8 mouse cellular contexts compared by ENCODE assay signal in genomic region chr8:117626040-117626838, GRCm38 (mm10). TPM values are rescaled to one million over a fixed set of nuclear protein-coding genes. Genes with fewer than 3 reads are reported as not detected.
A peak's percentile ranks its signal among the peaks of the same experiment; 100 is the strongest.
DNase-seq lines count a peak whose midpoint lies in the region; ATAC-seq and TF ChIP-seq lines count a peak whose summit lies in the region.

No protein-coding gene starts in this region.

- H3K9me3 ChIP-seq in forebrain, postnatal 0 days (ENCODE audit: low read length) = 0 out of 2 replicates have a peak, but pooled peaks cover 9% of the 10 kb centered on the region
- no peaks in the 10 kb centered on the region for H3K9me3 ChIP-seq in kidney, embryonic 15.5 days (replicated peaks)
- H3K9me3 ChIP-seq in liver, embryonic 14.5 days (ENCODE audit: control insufficient read depth, low read length) = no peaks in the 10 kb centered on the region

- H3K4me2 ChIP-seq in forebrain, postnatal 0 days (ENCODE audit: low read depth) = peak overlapping the region; percentile 30; the same call in 1 of the 2 replicates
- H3K4me2 ChIP-seq in kidney, embryonic 15.5 days = no peak overlapping the region
- H3K4me2 ChIP-seq in liver, embryonic 14.5 days (ENCODE audit: low read depth) = no peak overlapping the region

- ATAC-seq in forebrain, postnatal 0 days = peak; percentile 82
- peak; percentile 43; the same call in 1 of the 2 replicates for ATAC-seq in kidney, embryonic 15.5 days (replicated peaks; ENCODE audit: low FRiP score)
- no peak for ATAC-seq in liver, embryonic 14.5 days (ENCODE audit: insufficient read depth)

- DNase-seq in urinary bladder, postnatal 36 days (ENCODE audit: low spot score in 2 of 2) = peak; percentile 20 to 44
- DNase-seq in urinary bladder, adult 2 months (ENCODE audit: low spot score) = no peak
- peak; percentile 39 for DNase-seq in cerebellum, adult 11-12 months
- peak; percentile 86 for DNase-seq in forebrain, postnatal 0 days
- peak; percentile 7 to 22 (median 17) for DNase-seq in liver, embryonic 14.5 days (ENCODE audit: low read depth in 3 of 3, low spot score in 3 of 3)
- peak; percentile 25 for DNase-seq in retina, adult 2 months (ENCODE audit: low read depth, low spot score)
- DNase-seq in urinary bladder, postnatal 10 days (ENCODE audit: low spot score) = no peak

- no peaks in the 10 kb centered on the region for H3K36me3 ChIP-seq in forebrain, postnatal 0 days (ENCODE audit: insufficient read depth)
- H3K36me3 ChIP-seq in kidney, embryonic 15.5 days = no peaks in the 10 kb centered on the region
- H3K36me3 ChIP-seq in liver, embryonic 14.5 days (replicated peaks; ENCODE audit: control insufficient read depth, insufficient read depth, low read depth) = no peaks in the 10 kb centered on the region

- no peak for TF ChIP-seq EP300 in liver, embryonic 14.5 days (IDR thresholded peaks at IDR 0.05; ENCODE audit: low read depth)

- no peaks in the 10 kb centered on the region for H3K4me1 ChIP-seq in forebrain, postnatal 0 days (ENCODE audit: insufficient read depth)
- no peaks in the 10 kb centered on the region for H3K4me1 ChIP-seq in kidney, embryonic 15.5 days
- no peaks in the 10 kb centered on the region for H3K4me1 ChIP-seq in liver, embryonic 14.5 days (replicated peaks; ENCODE audit: control insufficient read depth in 2 of 2, insufficient read depth in 2 of 2, low read length in 1 of 2)

- TF ChIP-seq CTCF in forebrain, postnatal 0 days (IDR thresholded peaks at IDR 0.05; ENCODE audit: low read depth) = peak; percentile 91
- peak; percentile 81 for TF ChIP-seq CTCF in liver, embryonic 14.5 days (IDR thresholded peaks at IDR 0.05; ENCODE audit: low read depth)

- WGBS in forebrain, postnatal 0 days = 58% methylated on average over 14 of the region's 14 CpGs
- WGBS in kidney, embryonic 15.5 days = 68% methylated on average over 14 of the region's 14 CpGs
- 68% methylated on average over 14 of the region's 14 CpGs for WGBS in liver, embryonic 14.5 days (ENCODE audit: insufficient replicate concordance)

- no peak overlapping the region for H3K4me3 ChIP-seq in forebrain, postnatal 0 days (ENCODE audit: low read depth, low read length)
- H3K4me3 ChIP-seq in kidney, embryonic 15.5 days (replicated peaks) = no peak overlapping the region
- no peak overlapping the region for H3K4me3 ChIP-seq in liver, embryonic 14.5 days (ENCODE audit: insufficient read depth in 1 of 2, low read depth in 2 of 2, low read length in 2 of 2)

- H3K27me3 ChIP-seq in forebrain, postnatal 0 days (ENCODE audit: insufficient read depth, low read length) = no peaks in the 10 kb centered on the region
- no peaks in the 10 kb centered on the region for H3K27me3 ChIP-seq in kidney, embryonic 15.5 days
- H3K27me3 ChIP-seq in liver, embryonic 14.5 days (ENCODE audit: control insufficient read depth, insufficient read depth, low read length) = no peaks in the 10 kb centered on the region

- no peak overlapping the region for H3K9ac ChIP-seq in forebrain, postnatal 0 days
- H3K9ac ChIP-seq in kidney, embryonic 15.5 days = no peak overlapping the region
- H3K9ac ChIP-seq in liver, embryonic 14.5 days (replicated peaks) = no peak overlapping the region

- no peak overlapping the region for H3K27ac ChIP-seq in forebrain, postnatal 0 days (ENCODE audit: low read depth, low read length)
- no peak overlapping the region for H3K27ac ChIP-seq in kidney, embryonic 15.5 days
- no peak overlapping the region for H3K27ac ChIP-seq in liver, embryonic 14.5 days

RNA-seq across cellular contexts. Expression of gene Sdr42e1, which starts 47.2 kb away (rescaled TPM):
- 58.3 and 71.6 TPM in 2 replicates for polyA plus RNA-seq in urinary bladder, adult 2 months (2012; rRNA removed)
- 3.5 and 6.9 TPM in 2 replicates for total RNA-seq in forebrain, postnatal 0 days (2014; rRNA removed)
- 1.9 and 2.8 TPM in 2 replicates for polyA plus RNA-seq in forebrain, postnatal 0 days (2015; fragmentation: Nextera tagmentation; extraction: Ambion mirVana)
- 2.1 and 2.5 TPM in 2 replicates for polyA plus RNA-seq in kidney, embryonic 15.5 days (2015; fragmentation: Nextera tagmentation; extraction: Ambion mirVana)
- polyA plus RNA-seq in liver, embryonic 14.5 days (2012; rRNA removed) = 1.7 TPM in 2 replicates
- polyA plus RNA-seq in liver, embryonic 14.5 days (2014; fragmentation: Nextera tagmentation; extraction: Ambion mirVana) = 0.99 and 1.7 TPM in 2 replicates

Comparison
In these comparisons a context has a peak if more than half of its experiments do, and no peak if none do; other contexts are left out.
1. DNase-seq: peak in urinary bladder, postnatal 36 days (2 of 2), cerebellum, adult 11-12 months (single experiment), forebrain, postnatal 0 days (single experiment), liver, embryonic 14.5 days (3 of 3) and retina, adult 2 months (single experiment); none in urinary bladder, adult 2 months (single experiment) and urinary bladder, postnatal 10 days (single experiment).
2. RNA of gene Sdr42e1, which starts 47.2 kb away (polyA plus RNA-seq): 58.3 to 71.6 TPM in urinary bladder, adult 2 months; 1.9 to 2.8 TPM in forebrain, postnatal 0 days, 2.1 to 2.5 TPM in kidney, embryonic 15.5 days and 0.99 to 1.7 TPM in liver, embryonic 14.5 days; every median in the first group is over 10 times any median in the second.